Mouse (Mus musculus) liver, embryonic 13.5 days (tissue): ENCODE results near the gene Adcy1. TPM values are rescaled to one million over a fixed set of nuclear protein-coding genes. Genes with fewer than 3 reads are reported as not detected.

Experiments
- ATAC-seq: fragments of 200-750 bp; cut with Nextera tagmentation; 2 replicates; pipeline ENCODE4 v1.8.0; 2017; ENCODE audit warnings: low read depth, mild to moderate bottlenecking, moderate number of reproducible peaks, moderate library complexity
- DNase-seq: peaks from one replicate; pipeline ENCODE4 v3.0.0; 2022
- H3K27ac ChIP-seq: fragments of 300-500 bp; sonication (generic); 2 replicates; pipeline ENCODE4 v1.5.1; 2015; ENCODE audit warnings: moderate library complexity, mild to moderate bottlenecking, inconsistent platforms
- H3K27me3 ChIP-seq: fragments of 300-500 bp; sonication (generic); 2 replicates; pipeline ENCODE4 v1.6.1; 2015; ENCODE audit warnings: mild to moderate bottlenecking, inconsistent platforms
- H3K36me3 ChIP-seq: fragments of 300-500 bp; sonication (generic); 2 replicates; pipeline ENCODE4 v1.6.1; 2015; ENCODE audit warnings: mild to moderate bottlenecking, inconsistent platforms
- H3K4me1 ChIP-seq: fragments of 300-500 bp; sonication (generic); replicated peaks from 2 replicates; pipeline ENCODE4 v1.6.1; 2015; ENCODE audit warnings: inconsistent platforms
- H3K4me2 ChIP-seq: fragments of 300-500 bp; sonication (generic); 2 replicates; pipeline ENCODE4 v1.6.1; 2015; ENCODE audit warnings: inconsistent platforms, mild to moderate bottlenecking, moderate library complexity
- H3K4me3 ChIP-seq: fragments of 300-500 bp; sonication (generic); replicated peaks from 2 replicates; pipeline ENCODE4 v1.5.1; 2015; ENCODE audit warnings: mild to moderate bottlenecking, inconsistent platforms
- H3K9ac ChIP-seq: fragments of 300-500 bp; sonication (generic); 2 replicates; pipeline ENCODE4 v1.6.1; 2015; ENCODE audit warnings: mild to moderate bottlenecking, inconsistent platforms
- H3K9me3 ChIP-seq: fragments of 300-500 bp; sonication (generic); replicated peaks from 2 replicates; pipeline ENCODE4 v1.6.1; 2016; ENCODE audit warnings: inconsistent platforms
- WGBS: fragments of 180-500 bp; shearing (Covaris S2); methylation state at CpG from one replicate; pipeline ENCODE4 v1.1.7; 2015; ENCODE audit not compliant: insufficient replicate concordance; 5-methylcytosine and 5-hydroxymethylcytosine counted together
- polyA plus RNA-seq: library from polyadenylated mRNA; unstranded; fragments of >200 nt; fragmentation: Nextera tagmentation; extraction: Ambion mirVana; gene quantifications from 2 replicates; pipeline ENCODE4 v1.2.1, GENCODE M21; 2015

Adcy1 gene
- polyA plus RNA-seq, 1 experiment from 2014 or later: 0.24 TPM

DNA sequence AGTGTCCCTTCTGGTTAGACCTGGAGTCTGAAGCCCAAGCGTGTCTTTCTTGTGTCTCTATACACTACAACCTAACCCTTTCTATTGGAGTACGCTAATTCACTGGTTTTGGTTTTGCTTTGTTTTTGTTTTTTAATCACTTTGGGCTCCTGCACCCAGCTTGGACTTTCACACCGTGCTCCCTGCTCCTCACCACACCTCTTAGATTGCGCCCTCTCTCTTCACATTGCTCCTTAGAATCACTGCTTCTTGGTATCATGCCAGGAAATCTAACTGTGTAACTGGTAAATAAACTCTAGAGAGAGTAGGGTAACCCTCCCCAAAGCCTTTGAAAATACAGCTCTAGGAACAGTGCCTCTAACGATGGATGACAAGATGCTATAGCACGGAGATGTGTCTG is 94.9 kb downstream of the Adcy1 start:
- DNase-seq: no peak
- H3K9me3 ChIP-seq: no peaks in the 10 kb centered on the region
- H3K4me3 ChIP-seq: no peak overlapping the region
- no peak overlapping the region for H3K4me2 ChIP-seq
- H3K4me1 ChIP-seq: peaks cover 16% of the 10 kb centered on the region
- H3K27me3 ChIP-seq: no peaks in the 10 kb centered on the region
- H3K36me3 ChIP-seq: no peaks in the 10 kb centered on the region
- no peak overlapping the region for H3K27ac ChIP-seq
- WGBS: 65% methylated on average over 6 of the region's 6 CpGs
- ATAC-seq: no peak
- H3K9ac ChIP-seq: no peak overlapping the region

DNA sequence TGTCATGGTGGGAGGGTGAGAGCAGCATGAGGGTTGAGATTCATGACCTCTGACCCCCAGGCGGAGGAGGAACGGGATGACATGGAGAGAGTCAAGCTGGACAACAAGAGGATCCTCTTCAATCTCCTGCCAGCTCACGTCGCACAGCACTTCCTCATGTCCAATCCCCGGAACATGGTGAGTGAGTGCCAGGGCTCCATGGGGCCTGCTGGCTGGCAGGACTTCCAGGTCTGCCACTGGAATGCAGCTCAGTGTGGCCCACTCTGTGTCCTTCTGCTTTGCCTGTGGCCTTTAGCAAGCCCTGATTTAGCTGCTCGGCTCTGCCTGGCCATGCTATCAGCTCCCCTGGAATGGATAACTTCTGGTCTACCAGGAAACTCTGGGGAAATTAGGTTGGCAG is 96.9 kb downstream of the Adcy1 start:
- no peaks in the 10 kb centered on the region for H3K36me3 ChIP-seq
- no peaks in the 10 kb centered on the region for H3K27me3 ChIP-seq
- peak overlapping the region; percentile 75 for H3K27ac ChIP-seq
- ATAC-seq (no peak), DNase-seq (no peak)
- H3K9ac ChIP-seq: no peak overlapping the region
- no peaks in the 10 kb centered on the region for H3K9me3 ChIP-seq
- no peak overlapping the region for H3K4me3 ChIP-seq
- WGBS: 60% methylated on average over 6 of the region's 6 CpGs
- no peak overlapping the region for H3K4me2 ChIP-seq
- peaks cover 16% of the 10 kb centered on the region for H3K4me1 ChIP-seq

DNA sequence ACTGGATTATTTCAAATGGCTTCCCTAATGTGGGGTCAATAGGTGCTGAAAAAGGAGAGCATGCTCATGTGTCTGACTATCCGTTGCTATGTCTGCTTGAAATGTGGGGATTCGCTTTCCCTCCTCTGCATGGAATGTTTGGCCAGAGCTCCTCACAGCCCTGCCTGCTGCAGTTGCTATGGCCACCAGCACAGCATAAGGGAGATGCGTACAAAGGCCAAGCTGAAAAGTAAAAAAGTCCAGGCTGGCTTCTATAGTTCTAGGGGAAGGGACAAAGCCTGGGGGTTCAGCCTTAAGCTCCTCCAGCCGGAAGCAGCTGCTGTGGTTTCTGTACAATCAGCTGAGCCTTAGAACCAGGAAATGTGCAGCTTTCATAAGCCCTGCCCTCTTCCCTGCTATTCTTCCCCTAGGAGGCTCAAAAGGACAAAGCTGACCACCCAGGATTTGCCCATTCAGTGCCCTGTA is 97.4 kb downstream of the Adcy1 start:
- no peak for DNase-seq
- WGBS: 39% methylated on average over 4 of the region's 4 CpGs
- Histone ChIP-seq H3K36me3 (no peaks in the 10 kb centered on the region), H3K4me1 (peaks cover 16% of the 10 kb centered on the region), H3K9me3 (no peaks in the 10 kb centered on the region), H3K4me2 (no peak overlapping the region), H3K9ac (no peak overlapping the region), H3K27me3 (no peaks in the 10 kb centered on the region), H3K4me3 (no peak overlapping the region), H3K27ac (peak overlapping the region; percentile 75)
- peak; percentile 53 for ATAC-seq

DNA sequence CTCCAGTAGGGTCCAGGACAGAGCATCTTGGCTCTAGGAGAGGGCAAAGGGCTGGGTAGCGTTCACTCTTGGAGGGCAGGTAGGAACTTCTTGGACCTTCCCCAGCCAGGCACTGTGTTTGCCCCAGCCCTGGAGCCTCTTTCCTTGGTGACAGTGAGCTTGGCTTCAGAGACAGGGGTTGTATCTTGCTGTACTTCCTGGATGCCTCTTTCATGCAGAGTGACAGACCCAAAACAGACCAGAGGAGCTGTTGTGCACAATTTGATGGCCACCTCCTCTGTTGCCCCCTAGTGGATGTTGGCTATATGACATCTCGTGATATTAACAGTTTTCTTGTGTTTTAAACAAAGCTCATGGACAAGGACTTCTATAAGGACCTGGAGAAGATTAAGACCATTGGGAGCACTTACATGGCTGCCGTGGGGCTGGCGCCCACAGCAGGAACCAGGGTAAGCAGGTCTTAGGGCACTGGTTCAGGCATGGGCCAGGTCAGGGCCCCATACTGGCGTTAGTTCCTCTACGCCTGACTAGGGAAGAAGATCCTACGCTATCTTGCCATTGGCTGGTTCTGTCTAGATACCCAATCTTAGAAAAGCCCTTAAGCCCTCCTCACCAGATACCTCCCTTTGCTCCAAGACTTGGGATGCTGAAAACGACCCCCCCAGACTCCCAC is 98.3 kb downstream of the Adcy1 start:
- DNase-seq (no peak), ATAC-seq (no peak)
- Histone ChIP-seq H3K4me2 (no peak overlapping the region), H3K9me3 (no peaks in the 10 kb centered on the region), H3K27ac (no peak overlapping the region), H3K36me3 (no peaks in the 10 kb centered on the region), H3K4me3 (no peak overlapping the region), H3K27me3 (no peaks in the 10 kb centered on the region), H3K9ac (no peak overlapping the region), H3K4me1 (peaks cover 16% of the 10 kb centered on the region)
- 60% methylated on average over 8 of the region's 8 CpGs for WGBS

DNA sequence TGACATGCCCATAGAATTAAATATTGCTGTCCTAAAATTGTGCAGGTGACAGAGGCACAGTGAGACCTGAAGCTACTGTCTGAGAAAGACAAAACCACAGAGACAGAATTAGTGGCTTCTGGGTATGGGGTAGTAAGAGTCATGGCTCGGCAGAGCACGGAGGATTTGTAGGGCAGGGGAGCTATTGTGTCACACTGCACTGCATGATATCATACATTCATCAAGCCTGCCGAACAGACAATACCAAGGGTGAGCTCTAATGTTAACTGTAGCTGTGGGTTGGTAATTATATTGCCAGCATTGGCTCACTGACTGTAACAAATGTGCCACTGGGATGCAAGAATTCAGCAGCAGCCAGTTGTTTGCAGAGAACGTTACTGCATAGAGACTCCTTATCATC is 101.1 kb downstream of the Adcy1 start:
- no peak for DNase-seq
- H3K36me3 ChIP-seq: no peaks in the 10 kb centered on the region
- H3K4me1 ChIP-seq: peaks cover 13% of the 10 kb centered on the region
- H3K9ac ChIP-seq: no peak overlapping the region
- ATAC-seq: no peak
- 58% methylated on average over 4 of the region's 4 CpGs for WGBS
- no peak overlapping the region for H3K4me3 ChIP-seq
- no peaks in the 10 kb centered on the region for H3K9me3 ChIP-seq
- no peak overlapping the region for H3K4me2 ChIP-seq
- H3K27ac ChIP-seq: no peak overlapping the region
- no peaks in the 10 kb centered on the region for H3K27me3 ChIP-seq

DNA sequence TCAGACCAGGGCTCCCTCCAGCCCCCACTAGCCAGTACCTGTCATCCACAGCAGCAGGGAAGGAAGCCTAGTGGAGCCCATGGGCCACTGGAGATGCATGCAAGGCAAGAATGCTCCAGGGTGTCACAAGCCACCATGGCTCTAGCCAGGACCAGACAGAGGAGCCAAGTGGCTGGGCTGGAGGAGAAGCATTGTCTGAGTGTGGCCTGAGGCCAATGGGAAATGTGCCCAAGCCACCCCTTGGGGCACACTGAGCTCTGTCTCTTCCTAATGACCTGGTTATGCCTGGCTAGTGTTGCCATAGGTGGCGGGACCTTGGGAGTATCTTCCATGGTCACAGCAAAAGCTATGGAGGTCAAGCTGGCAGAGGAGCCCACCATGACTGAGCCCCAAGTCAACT is 106.4 kb downstream of the Adcy1 start:
- no peaks in the 10 kb centered on the region for H3K4me1 ChIP-seq
- H3K4me2 ChIP-seq: no peak overlapping the region
- no peak overlapping the region for H3K27ac ChIP-seq
- WGBS: 48% methylated on average over 1 of the region's 1 CpGs
- no peaks in the 10 kb centered on the region for H3K36me3 ChIP-seq
- no peak for DNase-seq
- H3K4me3 ChIP-seq: no peak overlapping the region
- no peaks in the 10 kb centered on the region for H3K9me3 ChIP-seq
- no peaks in the 10 kb centered on the region for H3K27me3 ChIP-seq
- no peak for ATAC-seq
- H3K9ac ChIP-seq: no peak overlapping the region

DNA sequence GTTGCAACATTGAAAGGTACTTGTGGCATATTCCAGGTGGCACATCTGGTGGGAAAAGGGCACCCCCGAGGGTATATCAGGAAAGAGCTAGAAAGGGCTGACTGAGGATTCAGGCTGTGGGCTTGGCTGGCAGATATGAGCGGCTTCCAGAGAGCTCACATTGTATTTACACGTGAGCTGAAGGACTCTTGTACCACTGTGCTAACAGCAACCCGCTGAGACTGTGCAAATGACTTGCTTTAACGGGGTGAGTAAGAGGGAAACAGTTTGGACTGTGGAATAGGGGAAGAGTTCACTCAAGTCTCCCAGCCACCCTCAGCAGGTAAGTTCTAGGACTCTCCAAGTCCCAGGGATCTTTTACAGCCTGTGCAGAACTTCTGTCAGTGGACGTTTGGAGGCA is 110.4 kb downstream of the Adcy1 start:
- DNase-seq (no peak), ATAC-seq (no peak)
- Histone ChIP-seq H3K4me1 (no peaks in the 10 kb centered on the region), H3K36me3 (no peaks in the 10 kb centered on the region), H3K27me3 (no peaks in the 10 kb centered on the region), H3K4me2 (no peak overlapping the region), H3K27ac (no peak overlapping the region), H3K9ac (no peak overlapping the region), H3K9me3 (no peaks in the 10 kb centered on the region), H3K4me3 (no peak overlapping the region)
- WGBS: 52% methylated on average over 6 of the region's 6 CpGs

DNA sequence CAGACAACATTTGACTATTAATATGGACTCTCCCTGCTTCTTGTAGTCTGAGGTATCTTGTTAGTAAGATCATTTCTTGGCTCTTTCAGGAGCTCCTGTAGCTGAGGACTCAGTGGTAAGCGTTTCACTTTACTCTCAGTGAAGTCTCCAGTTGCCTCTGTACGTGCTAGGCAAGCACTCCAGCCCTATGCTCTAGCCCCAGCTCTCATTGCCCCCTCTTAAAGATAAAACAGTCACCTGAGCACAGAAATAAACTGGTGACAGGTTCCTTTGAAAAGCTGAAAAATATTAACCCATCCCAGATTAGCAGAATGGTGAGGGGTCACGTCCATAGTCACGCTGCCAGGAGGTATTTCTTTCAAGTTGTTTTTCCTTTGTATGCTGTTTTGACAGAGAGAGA is 115.4 kb downstream of the Adcy1 start:
- Histone ChIP-seq H3K9ac (no peak overlapping the region), H3K36me3 (no peaks in the 10 kb centered on the region), H3K4me2 (no peak overlapping the region), H3K27ac (no peak overlapping the region), H3K4me3 (no peak overlapping the region), H3K9me3 (no peaks in the 10 kb centered on the region), H3K4me1 (no peaks in the 10 kb centered on the region), H3K27me3 (no peaks in the 10 kb centered on the region)
- no peak for ATAC-seq
- no peak for DNase-seq
- WGBS: 56% methylated on average over 4 of the region's 4 CpGs

DNA sequence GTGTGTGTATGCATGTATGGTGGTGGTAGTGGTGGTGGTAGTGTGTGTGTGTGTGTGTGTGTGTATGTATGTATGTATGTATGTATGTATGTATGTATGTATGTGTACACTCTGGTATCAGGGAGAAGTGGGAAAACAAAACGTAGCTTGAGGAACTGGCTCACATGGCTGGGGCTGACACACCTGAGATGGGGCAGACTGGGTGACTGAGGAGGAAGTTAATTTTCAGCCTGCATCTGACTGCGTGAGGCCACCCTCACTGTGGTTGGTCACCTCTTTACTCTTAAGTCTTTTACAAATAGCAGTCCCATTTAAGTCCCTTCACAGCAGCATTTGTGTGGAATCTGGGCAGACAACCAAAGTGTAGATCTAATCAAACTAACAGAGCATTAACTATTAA is 116.0 kb downstream of the Adcy1 start:
- Histone ChIP-seq H3K36me3 (no peaks in the 10 kb centered on the region), H3K4me3 (no peak overlapping the region), H3K4me2 (no peak overlapping the region), H3K27ac (no peak overlapping the region), H3K9ac (no peak overlapping the region), H3K4me1 (no peaks in the 10 kb centered on the region), H3K27me3 (no peaks in the 10 kb centered on the region), H3K9me3 (no peaks in the 10 kb centered on the region)
- DNase-seq (no peak), ATAC-seq (no peak)
- 35% methylated on average over 2 of the region's 2 CpGs for WGBS

DNA sequence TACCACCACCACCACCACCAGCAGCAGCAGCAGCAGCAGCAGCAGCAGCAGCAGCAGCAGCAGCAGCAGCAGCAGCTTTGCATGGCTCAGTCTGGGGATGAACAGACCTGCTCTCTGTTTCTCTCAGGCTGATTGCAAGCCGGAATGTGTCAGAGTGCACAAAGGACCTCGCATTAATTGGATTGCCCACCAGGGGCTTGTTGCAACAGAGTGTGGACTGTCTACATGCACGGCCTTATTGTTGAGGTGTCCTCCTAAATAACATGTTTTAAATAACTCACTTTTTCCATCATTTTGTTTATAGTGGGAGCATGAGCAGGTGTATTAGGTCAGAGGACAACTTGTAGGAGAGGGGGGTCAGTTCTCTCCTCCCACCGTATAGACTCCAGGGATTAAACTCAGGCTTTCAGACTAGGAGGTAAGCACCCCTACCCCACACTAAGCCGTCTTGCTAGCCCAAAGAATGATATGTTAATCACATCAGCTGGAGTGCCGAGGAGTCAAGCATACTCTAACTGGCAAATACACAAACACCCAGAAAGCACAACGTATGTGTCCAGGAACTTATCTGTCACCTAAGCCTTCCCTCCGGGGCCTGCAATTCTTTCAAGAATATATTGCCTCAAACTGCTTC is 119.2 kb downstream of the Adcy1 start:
- Histone ChIP-seq H3K4me1 (no peaks in the 10 kb centered on the region), H3K36me3 (no peaks in the 10 kb centered on the region), H3K9ac (no peak overlapping the region), H3K27me3 (no peaks in the 10 kb centered on the region), H3K9me3 (no peaks in the 10 kb centered on the region), H3K27ac (no peak overlapping the region), H3K4me2 (no peak overlapping the region), H3K4me3 (no peak overlapping the region)
- DNase-seq (no peak), ATAC-seq (no peak)
- WGBS: 63% methylated on average over 8 of the region's 8 CpGs

DNA sequence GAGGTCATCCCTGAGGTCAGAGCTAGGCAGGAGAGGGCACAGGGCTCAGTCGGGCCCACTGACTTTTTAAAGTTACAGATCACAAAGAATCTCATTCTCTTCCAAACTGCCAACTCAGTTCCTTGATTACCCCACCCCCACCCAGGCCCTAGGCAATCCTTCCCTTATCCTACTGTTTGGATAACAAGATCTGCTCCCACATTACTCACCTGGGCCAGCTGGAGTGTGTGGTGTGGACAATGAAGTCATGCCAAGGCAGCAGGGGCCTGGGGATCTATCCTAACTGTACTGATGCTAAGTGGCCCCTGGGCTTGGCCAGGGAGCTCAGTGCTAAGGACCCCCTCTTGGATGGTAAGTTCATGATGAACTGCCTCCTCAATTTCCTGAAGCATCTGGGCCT is 121.1 kb downstream of the Adcy1 start:
- H3K4me2 ChIP-seq: no peak overlapping the region
- no peaks in the 10 kb centered on the region for H3K36me3 ChIP-seq
- H3K4me1 ChIP-seq: no peaks in the 10 kb centered on the region
- no peak overlapping the region for H3K27ac ChIP-seq
- H3K9me3 ChIP-seq: no peaks in the 10 kb centered on the region
- no peak overlapping the region for H3K9ac ChIP-seq
- WGBS: 28% methylated on average over 1 of the region's 1 CpGs
- ATAC-seq (no peak), DNase-seq (no peak)
- H3K4me3 ChIP-seq: no peak overlapping the region
- H3K27me3 ChIP-seq: no peaks in the 10 kb centered on the region

DNA sequence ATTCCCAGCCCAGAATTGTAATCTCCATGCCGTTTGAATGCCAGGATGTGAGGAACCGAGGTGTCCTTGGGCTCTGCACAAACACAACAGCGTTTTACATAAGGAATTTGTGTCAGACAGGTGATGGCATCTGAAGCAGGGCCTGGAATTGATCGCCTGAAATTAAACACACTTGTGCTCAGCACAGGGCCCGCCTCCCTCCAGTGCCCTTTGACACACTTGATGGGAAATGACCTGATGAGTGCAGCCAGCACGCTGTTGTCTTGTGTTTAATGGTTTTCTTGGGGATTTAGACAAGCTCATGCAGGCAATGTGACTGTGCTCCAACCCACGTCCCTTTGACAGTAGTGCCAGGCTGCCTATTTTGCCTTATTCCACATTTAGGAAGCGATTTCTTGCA is 124.2 kb downstream of the Adcy1 start:
- H3K4me3 ChIP-seq: no peak overlapping the region
- no peak overlapping the region for H3K4me2 ChIP-seq
- H3K9me3 ChIP-seq: no peaks in the 10 kb centered on the region
- peaks cover 3% of the 10 kb centered on the region; the same call in 1 of the 2 replicates for H3K4me1 ChIP-seq
- H3K27me3 ChIP-seq: no peaks in the 10 kb centered on the region
- 44% methylated on average over 8 of the region's 8 CpGs for WGBS
- no peak for ATAC-seq
- H3K36me3 ChIP-seq: no peaks in the 10 kb centered on the region
- no peak overlapping the region for H3K9ac ChIP-seq
- H3K27ac ChIP-seq: no peak overlapping the region
- DNase-seq: no peak
